Mouse (Mus musculus): ENCODE results near the gene Gchfr. TPM values are rescaled to one million over a fixed set of nuclear protein-coding genes. Genes with fewer than 3 reads are reported as not detected.
A peak's percentile ranks its signal among the peaks of the same experiment; 100 is the strongest.

The Gchfr gene
- total RNA-seq (2018; cell fraction: chromatin; rRNA removed): not detected
- under 1 TPM in 5 of 26 experiments, not detected in 21; 0.25 to 0.32 (median 0.31) TPM for total RNA-seq (2018; cell fraction: cytosol; rRNA removed)
- not detected for total RNA-seq (2018; cell fraction: nucleus; rRNA removed)
- 0.47 TPM in 1 of 3 replicates, not detected in the others for polyA plus RNA-seq (2018)

DNA sequence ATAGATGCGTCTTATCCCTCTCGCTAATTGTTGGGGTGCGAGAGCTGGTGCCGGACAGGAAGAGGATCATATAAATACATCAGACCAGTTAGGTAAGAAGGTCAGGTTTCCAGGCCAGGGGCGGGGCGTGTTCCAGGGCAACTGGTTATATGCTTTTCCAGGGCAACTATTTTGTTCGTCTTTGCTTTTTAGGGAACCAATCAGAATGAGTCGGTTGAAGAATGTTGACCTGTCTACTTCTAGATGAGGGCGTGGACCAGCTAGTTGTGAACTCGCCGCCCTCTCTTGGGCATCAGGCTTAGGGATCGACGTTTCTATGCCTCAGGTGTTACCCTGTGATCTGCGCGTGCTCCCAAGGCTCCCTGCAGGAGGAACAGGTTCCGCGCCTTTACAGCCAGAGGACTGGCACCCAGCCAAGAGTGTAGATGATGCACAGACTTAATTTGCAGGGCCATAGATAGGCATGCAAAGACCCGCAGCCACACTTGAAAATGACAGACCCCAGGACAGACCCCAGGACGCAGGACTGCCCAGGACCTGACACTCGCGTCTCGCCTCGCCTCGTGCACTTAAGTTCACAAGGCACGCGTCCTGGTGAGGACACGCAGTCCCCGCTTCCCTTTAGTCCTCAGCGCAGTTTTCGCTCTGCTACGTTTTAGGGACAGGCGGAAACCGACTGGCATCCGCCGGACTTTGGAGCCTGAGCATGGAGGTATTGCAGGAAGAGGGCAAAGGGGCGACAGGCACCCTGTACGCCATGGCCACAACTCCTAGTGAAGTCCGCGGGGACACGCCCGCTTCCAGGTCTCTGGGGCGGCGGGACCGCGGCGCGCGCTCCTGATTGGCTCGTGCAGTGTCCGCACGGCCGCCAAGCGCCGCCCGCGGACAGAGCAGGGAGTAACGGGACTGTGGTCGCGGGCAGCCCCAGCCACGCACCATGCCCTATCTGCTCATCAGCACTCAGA is at the start of gene Gchfr:
Gene Gchfr, plus strand, starts transcription at position 873 of the 965 bp plus-strand sequence.
- Histone ChIP-seq H3K4me3 (ENCODE audit: inconsistent target) (peak within 1 kb of the TSS; percentile 32), H3K27ac (no peak within 1 kb of the TSS), H3K79me2 (ENCODE audit: inconsistent target) (no peaks in the 10 kb centered on the region), H3K36me3 (ENCODE audit: inconsistent target) (no peaks in the 10 kb centered on the region)
- WGBS (ENCODE audit: missing documents): 2% methylated on average over 58 of the region's 60 CpGs

DNA sequence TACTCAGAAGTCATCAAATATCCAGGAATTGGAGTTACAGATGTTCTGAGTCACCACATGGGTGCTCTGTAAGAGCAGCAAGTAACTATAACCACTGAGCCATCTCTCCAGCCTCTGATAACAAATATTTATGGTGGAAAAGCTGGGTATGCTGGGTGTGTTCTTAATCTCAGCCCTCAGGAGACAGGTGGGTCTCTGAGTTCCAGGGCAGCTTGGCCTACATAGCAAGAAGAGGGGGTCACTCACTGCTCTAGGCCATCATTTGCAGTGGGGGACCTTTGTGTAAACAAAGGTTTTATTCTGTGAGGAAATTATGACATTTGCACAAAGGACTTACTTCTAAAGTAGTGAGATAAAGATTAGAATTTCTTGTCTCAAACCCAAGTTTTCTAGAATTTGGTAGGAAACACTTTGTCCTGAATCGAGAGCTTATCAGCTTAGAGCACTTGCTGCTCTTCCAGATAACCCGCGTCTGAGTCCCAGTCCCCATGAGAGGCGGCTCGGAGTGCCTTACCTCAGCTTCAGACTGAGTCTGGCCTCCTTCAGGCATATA is 31.2 kb upstream of the Gchfr start:
- peaks cover 58% of the 10 kb centered on the region for H3K36me3 ChIP-seq (ENCODE audit: inconsistent target)
- 85% methylated on average over 5 of the region's 5 CpGs for WGBS (ENCODE audit: missing documents)
- H3K79me2 ChIP-seq (ENCODE audit: inconsistent target): no peaks in the 10 kb centered on the region
- no peak overlapping the region for H3K27ac ChIP-seq
- H3K4me3 ChIP-seq (ENCODE audit: inconsistent target): no peak overlapping the region

DNA sequence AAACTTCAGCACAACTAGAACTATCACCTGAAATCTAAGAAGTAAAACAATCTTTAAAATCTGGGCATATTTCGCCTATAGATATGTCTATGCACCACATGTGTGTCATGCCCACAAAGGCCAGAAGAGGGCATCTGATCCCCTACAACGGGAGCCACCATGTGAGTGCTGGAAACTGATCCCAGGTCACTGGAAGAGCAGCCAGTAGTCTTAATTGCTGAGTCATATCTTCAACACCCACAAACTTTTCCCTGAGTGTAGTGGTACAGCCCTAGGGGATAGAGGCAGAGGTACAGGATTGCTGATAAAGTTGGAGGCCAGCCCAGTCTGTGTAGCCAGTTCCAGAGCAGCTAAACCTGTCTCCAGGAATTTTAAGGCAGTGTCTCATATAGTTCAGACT is 22.4 kb upstream of the Gchfr start:
- 100% methylated on average over 2 of the region's 2 CpGs for WGBS (ENCODE audit: missing documents)
- Histone ChIP-seq H3K79me2 (ENCODE audit: inconsistent target) (no peaks in the 10 kb centered on the region), H3K36me3 (ENCODE audit: inconsistent target) (peaks cover 96% of the 10 kb centered on the region), H3K27ac (no peak overlapping the region), H3K4me3 (ENCODE audit: inconsistent target) (no peak overlapping the region)

DNA sequence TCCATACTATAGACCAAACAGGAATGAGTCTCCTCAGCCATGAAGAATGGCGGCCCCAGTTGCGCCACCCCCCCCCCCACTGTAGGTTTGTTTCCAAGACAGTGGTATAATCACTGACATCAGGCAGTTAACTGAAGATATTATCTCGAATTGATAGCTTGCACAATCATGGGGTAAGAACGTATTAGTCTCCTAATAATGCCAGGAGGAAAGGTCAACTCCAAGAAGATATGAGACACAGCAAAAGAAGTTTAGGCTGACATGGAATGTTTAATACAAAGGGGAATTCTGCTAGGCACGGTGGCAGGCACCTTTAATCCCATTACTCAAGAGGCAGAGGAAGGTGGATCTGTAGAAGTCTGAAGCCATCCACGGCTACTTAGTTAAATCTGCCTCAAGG is 21.1 kb upstream of the Gchfr start:
- Histone ChIP-seq H3K27ac (no peak overlapping the region), H3K4me3 (ENCODE audit: inconsistent target) (no peak overlapping the region), H3K79me2 (ENCODE audit: inconsistent target) (no peaks in the 10 kb centered on the region), H3K36me3 (ENCODE audit: inconsistent target) (peaks cover 96% of the 10 kb centered on the region)
- WGBS (ENCODE audit: missing documents): 98% methylated on average over 6 of the region's 6 CpGs

DNA sequence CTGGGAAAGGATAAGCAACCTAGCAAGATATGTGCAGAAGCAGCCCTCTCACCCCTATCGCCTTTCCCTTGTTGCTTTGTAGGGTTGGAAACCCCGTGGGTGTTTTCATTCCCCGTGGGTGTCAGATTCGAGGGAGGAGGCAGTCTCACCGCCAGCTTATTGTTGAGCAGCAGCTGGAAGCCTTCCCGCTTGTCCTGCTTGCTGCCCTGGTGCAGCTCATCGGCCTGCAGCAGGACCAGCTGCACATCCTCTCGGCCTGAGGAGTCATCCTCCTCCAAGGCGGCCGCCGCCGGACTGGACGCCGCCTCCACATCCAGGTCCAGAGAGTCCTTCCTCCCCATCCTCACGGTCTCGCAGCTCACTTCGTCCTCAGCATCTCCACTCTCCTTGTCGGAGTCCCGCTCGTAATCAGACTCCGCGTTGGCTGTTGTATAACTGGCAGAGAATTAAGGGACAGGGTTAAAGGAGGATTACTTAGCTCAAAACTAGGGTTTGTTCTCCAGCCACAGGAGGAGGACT is 20.4 kb upstream of the Gchfr start:
- Histone ChIP-seq H3K4me3 (ENCODE audit: inconsistent target) (no peak overlapping the region), H3K79me2 (ENCODE audit: inconsistent target) (no peaks in the 10 kb centered on the region), H3K36me3 (ENCODE audit: inconsistent target) (peaks cover 96% of the 10 kb centered on the region), H3K27ac (no peak overlapping the region)
- 97% methylated on average over 12 of the region's 22 CpGs for WGBS (ENCODE audit: missing documents)

DNA sequence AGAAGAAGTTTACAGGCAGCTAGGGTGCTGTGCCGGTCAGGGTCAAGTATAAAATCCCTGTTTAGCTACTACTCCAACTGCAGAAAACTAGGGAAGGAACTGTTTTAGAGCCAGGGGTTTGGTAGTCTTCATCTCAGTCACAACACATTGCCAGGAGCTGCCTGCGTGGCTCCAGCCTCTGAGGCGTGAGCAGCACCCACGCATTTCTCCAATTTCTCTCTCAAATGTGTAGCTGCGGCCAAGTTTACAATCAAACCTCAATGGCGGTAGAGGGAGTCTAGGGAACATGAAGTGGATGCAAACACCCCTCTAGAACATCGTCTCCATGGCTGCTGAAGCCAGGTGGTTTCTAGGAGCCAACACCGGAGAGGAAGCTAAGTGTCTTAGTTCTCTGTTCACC is 19.8 kb upstream of the Gchfr start:
- peaks cover 96% of the 10 kb centered on the region for H3K36me3 ChIP-seq (ENCODE audit: inconsistent target)
- H3K79me2 ChIP-seq (ENCODE audit: inconsistent target): no peaks in the 10 kb centered on the region
- WGBS (ENCODE audit: missing documents): 95% methylated on average over 8 of the region's 8 CpGs
- H3K4me3 ChIP-seq (ENCODE audit: inconsistent target): no peak overlapping the region
- no peak overlapping the region for H3K27ac ChIP-seq

DNA sequence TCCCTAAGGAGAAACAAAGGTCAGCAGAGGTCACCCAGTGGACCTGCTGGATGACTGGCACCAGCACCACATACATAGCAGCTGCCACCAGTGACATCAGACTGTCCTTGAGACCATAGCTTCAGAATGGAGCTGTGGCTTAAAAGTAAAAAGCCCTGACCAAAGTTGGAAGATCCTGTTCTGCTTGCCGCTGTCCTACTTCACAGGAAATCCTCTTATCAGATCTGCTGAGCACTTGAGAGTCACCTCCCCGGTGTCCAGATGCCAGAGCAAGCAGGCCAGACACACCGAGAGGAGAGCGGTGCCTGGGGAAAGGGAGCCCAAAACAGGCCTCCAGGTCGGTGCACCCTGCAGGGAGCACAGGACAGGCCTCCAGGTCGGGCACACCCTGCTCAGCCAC is 15.3 kb upstream of the Gchfr start:
- H3K27ac ChIP-seq: no peak overlapping the region
- peaks cover 21% of the 10 kb centered on the region for H3K79me2 ChIP-seq (ENCODE audit: inconsistent target)
- H3K4me3 ChIP-seq (ENCODE audit: inconsistent target): no peak overlapping the region
- 89% methylated on average over 6 of the region's 6 CpGs for WGBS (ENCODE audit: missing documents)
- H3K36me3 ChIP-seq (ENCODE audit: inconsistent target): peaks cover 69% of the 10 kb centered on the region

DNA sequence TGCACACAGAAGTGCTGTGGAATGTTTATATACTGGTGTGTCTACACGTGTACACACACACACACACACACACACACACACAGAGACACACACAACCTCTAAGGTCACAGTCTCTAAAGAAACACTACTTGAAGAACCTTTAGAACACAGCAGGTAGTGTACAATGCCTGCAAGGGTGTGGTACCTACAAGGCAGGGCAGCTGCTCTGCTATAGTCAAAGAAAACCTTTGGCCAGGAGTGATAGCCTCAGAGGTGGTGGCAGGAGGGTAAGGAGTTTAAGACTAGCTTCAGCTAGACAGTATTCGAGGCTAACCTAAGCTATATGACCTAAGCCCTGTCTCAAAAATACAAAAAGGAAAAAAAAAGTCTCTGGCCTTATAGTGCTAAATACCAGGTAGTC is 12.9 kb upstream of the Gchfr start:
- H3K4me3 ChIP-seq (ENCODE audit: inconsistent target): no peak overlapping the region
- H3K36me3 ChIP-seq (ENCODE audit: inconsistent target): peaks cover 46% of the 10 kb centered on the region; the same call in 1 of the 2 replicates
- H3K27ac ChIP-seq: no peak overlapping the region
- 96% methylated on average over 2 of the region's 2 CpGs for WGBS (ENCODE audit: missing documents)
- peaks cover 21% of the 10 kb centered on the region for H3K79me2 ChIP-seq (ENCODE audit: inconsistent target)

DNA sequence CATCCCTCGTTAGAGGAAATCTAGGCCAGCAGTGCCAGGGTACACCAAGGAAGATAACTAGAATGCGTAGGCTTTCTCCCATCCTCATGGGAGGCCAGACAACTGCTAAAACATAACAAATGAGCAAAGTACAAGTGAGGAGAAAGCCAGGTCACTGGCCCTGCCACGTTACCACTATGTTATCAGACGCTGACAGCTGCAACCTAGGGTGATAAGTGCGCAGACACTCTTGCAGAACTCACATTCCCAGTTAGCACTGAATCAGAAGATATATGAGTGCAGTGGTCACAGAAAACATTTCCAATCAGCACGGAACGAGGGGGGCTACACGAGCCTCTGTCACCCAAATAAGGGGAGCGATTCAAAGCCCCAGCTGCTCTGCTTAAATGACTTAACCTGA is 12.2 kb upstream of the Gchfr start:
- peak overlapping the region; percentile 87 for H3K4me3 ChIP-seq (ENCODE audit: inconsistent target)
- H3K79me2 ChIP-seq (ENCODE audit: inconsistent target): peaks cover 21% of the 10 kb centered on the region
- no peak overlapping the region for H3K27ac ChIP-seq
- H3K36me3 ChIP-seq (ENCODE audit: inconsistent target): peaks cover 38% of the 10 kb centered on the region; the same call in 1 of the 2 replicates
- 91% methylated on average over 9 of the region's 9 CpGs for WGBS (ENCODE audit: missing documents)

DNA sequence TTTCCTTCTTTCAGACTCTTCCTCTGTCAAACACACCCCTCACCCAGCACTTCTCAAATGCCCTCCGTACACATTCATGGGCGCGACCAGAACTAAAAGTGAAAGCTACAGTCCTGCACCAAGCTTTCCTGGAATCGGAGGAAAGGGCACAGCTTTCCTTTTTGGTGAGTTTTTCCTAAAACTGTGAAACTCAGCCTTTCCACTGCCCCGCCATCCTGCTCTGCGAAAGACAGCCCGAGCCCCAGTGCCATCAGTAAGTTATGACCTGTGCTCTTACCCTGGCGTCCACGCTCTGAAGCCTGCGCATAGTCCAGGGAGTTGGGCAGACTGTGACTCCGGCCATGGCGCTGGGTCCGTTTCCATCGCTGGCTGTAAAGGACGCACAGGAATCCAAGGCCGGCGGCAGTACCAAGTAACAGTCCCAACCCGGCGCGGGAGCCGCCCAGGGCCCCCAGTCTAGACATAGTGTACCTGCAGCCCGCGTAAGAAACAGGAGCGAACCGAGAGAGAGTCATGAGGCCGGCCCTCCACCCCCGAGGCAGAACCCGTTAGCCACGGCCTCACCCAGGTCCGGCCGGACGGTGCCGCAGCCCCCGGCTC is 11.4 kb upstream of the Gchfr start:
- peak overlapping the region; percentile 13; the same call in 1 of the 2 replicates for H3K27ac ChIP-seq
- 2% methylated on average over 34 of the region's 34 CpGs for WGBS (ENCODE audit: missing documents)
- peaks cover 21% of the 10 kb centered on the region for H3K79me2 ChIP-seq (ENCODE audit: inconsistent target)
- H3K36me3 ChIP-seq (ENCODE audit: inconsistent target): peaks cover 31% of the 10 kb centered on the region; the same call in 1 of the 2 replicates
- peak overlapping the region; percentile 87 for H3K4me3 ChIP-seq (ENCODE audit: inconsistent target)

DNA sequence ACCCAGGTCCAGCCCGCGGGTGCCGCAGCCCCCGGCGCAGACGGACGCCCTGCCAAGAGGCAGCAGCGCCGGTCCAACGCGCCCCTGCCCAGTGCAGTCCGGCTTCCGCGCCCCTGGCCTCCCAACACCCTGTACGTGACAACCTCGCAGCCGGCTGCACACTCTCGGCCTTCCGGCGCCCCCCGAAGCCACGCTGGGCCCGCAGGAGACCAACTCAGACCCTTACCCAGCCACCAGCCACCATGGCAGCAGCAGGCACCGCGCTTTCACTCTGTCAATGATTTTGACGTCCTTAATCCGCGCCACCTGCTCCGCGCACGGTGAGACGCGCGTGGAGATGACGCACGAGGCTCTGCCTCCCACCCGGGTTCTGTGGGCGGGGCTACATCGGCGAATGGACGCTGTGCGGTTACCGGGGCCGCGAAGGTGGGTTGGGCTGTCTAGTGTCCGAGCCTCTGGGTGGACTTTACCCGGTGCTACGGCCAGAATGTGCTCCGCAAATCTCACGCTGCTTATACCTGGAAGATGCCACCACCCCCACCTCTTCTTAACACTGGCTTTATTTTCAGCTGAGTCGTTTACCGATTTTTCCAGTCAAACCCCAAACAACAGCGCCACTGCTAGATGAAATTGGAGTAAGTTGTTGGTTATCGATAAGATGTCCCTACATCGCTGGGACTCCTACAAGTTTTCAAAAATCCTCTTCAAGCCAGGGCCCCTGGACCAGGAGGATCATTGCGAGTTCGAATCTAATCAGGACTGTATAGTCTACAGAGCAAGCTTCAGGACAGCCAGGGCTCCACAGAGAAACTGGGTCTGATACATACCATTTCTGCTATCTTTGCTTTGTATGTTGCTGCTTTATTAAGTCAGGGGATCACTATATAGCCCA is 10.6 kb upstream of the Gchfr start, which contains the start of gene Rmdn3:
Gene Rmdn3, minus strand, starts transcription at position 354 of the 892 bp plus-strand sequence.
- H3K27ac ChIP-seq: peak within 1 kb of the TSS; percentile 13; the same call in 1 of the 2 replicates
- H3K79me2 ChIP-seq (ENCODE audit: inconsistent target): peaks cover 21% of the 10 kb centered on the region
- H3K36me3 ChIP-seq (ENCODE audit: inconsistent target): peaks cover 23% of the 10 kb centered on the region; the same call in 1 of the 2 replicates
- WGBS (ENCODE audit: missing documents): 2% methylated on average over 54 of the region's 57 CpGs
- H3K4me3 ChIP-seq (ENCODE audit: inconsistent target): peak within 1 kb of the TSS; percentile 87

DNA sequence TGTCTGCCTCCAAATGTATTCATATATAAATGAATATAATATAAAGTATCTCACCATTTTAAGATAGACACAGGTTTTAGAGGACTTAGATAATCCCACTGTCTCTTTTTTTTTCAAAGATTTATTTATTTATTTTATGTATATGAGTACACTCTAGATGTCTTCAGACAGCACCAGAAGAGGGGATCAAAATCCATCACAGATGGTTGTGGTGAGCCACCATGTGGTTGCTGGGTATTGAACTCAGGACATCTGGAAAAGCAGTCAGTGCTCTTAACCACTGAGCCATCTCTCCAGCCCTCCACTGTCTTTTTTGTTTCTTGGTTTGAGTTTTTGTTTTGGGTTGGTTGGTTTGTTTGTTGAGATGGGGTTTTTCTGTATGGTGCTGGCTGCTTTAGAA is 9.7 kb upstream of the Gchfr start:
- Histone ChIP-seq H3K27ac (no peak overlapping the region), H3K4me3 (ENCODE audit: inconsistent target) (no peak overlapping the region), H3K79me2 (ENCODE audit: inconsistent target) (peaks cover 21% of the 10 kb centered on the region), H3K36me3 (ENCODE audit: inconsistent target) (peaks cover 14% of the 10 kb centered on the region; the same call in 1 of the 2 replicates)

DNA sequence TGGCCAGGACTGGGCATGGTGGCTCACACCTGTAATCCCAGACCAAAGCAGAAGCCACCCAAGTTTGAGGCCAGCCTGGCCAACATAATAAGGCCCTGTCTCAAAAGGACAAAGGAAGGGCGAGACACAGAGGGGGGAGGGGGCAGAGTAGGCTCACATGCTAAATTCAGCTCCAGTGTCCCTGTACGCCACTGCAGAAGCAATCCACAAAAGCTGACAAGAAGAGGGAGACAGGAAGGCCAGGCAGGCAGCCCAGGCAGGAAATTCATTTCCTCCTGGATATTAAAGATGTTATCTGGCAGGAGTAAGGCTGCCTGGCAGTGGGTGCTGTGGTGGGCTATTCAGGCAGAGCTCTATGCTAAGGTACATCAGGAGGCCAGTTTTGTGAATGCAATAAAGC is 6.3 kb upstream of the Gchfr start:
- no peaks in the 10 kb centered on the region for H3K36me3 ChIP-seq (ENCODE audit: inconsistent target)
- WGBS (ENCODE audit: missing documents): 100% methylated on average over 2 of the region's 2 CpGs
- H3K79me2 ChIP-seq (ENCODE audit: inconsistent target): peaks cover 2% of the 10 kb centered on the region; the same call in 1 of the 2 replicates
- no peak overlapping the region for H3K27ac ChIP-seq
- H3K4me3 ChIP-seq (ENCODE audit: inconsistent target): no peak overlapping the region

All from macrophage (primary cell).